Mouse (Mus musculus): ENCODE data around the gene Capn7. TPM values are rescaled to one million over a fixed set of nuclear protein-coding genes. Genes with fewer than 3 reads are reported as not detected.

Gene Capn7
- polyA plus RNA-seq, 1 experiment: 6.7 TPM

DNA sequence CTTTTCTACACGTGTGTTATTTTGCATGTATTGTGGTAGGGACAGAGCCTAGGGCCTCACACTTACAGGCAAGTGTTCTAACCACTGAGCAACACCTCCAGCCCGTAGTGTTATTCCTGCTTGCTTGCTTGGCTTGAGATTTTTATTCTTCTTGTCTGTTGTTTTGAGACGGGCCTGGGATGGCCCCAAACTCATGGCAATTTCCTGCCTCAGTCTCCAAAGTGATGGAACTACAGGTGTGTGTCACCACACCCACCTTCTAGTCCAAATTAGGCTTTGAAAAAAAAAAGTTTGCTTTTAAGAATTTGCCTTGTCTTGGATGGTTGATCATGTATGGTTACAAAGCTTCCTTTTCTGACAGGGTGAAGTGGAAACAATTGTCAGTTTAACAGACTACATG, 80.0 kb downstream of the Capn7 start:
- Histone ChIP-seq H3K4me3 (ENCODE audit: insufficient read depth, poor library complexity, severe bottlenecking) (no peak overlapping the region), H3ac (ENCODE audit: control insufficient read depth, insufficient read length, low read depth) (no peak overlapping the region), H3K79me3 (ENCODE audit: low read depth) (peaks cover 3% of the 10 kb centered on the region), H3K79me2 (ENCODE audit: control insufficient read depth, insufficient read depth) (peaks cover 18% of the 10 kb centered on the region), H3K27me3 (ENCODE audit: control insufficient read depth, insufficient read depth, insufficient read length) (no peaks in the 10 kb centered on the region), H3K36me3 (ENCODE audit: control insufficient read depth, insufficient read depth) (peaks cover under 1% of the 10 kb centered on the region)
- TF ChIP-seq FOSL1 (IDR thresholded peaks at IDR 0.05; ENCODE audit: insufficient read depth, low read length, poor library complexity, severe bottlenecking) (no peak), MYOG (IDR thresholded peaks at IDR 0.05; ENCODE audit: control insufficient read depth, extremely low read depth, insufficient read length) (no peak), USF1 (IDR thresholded peaks at IDR 0.05; ENCODE audit: low read depth) (no peak), MYOD1 (IDR thresholded peaks at IDR 0.05; ENCODE audit: control insufficient read depth, insufficient read length, low read depth) (no peak), CTCF (IDR thresholded peaks at IDR 0.05; ENCODE audit: control insufficient read depth, insufficient read depth, insufficient read length) (no peak), CEBPB (IDR thresholded peaks at IDR 0.05; ENCODE audit: low read depth) (no peak), MAX (IDR thresholded peaks at IDR 0.05) (no peak)

DNA sequence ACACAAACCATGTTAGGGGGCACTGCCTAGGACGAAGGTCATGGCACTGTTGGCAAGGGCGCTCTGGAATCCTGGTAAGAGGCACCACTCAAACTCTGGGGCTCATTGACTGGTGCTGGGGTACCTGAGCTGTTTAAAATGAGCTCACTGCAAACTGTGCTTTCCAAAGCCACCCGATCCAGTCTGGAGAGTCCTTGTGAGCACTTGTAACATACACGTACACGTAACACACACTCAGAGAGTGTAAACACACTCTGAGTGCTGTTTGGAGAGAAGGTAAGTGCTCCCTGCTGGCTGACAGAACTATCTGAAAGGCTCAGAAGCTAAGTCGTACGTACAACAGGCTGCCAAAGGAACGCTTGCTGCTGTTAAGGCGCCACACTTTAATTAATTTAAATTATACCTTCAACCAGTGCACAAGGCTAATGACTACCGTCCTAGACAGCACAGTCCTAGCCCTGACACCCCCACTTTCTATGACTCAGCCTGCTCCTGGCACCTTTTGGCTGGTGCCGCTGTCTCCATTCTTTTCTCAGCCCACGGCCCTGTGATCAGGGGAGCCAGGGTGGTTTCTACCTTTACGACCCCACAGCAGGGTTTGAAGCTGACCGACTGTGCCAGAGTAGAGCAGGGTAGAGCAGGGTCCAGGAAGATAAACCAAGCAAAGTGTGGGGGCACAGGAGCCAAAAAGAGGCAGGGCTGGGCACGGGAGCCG, 80.6 kb downstream of the Capn7 start:
- Histone ChIP-seq H3ac (ENCODE audit: control insufficient read depth, insufficient read length, low read depth) (no peak overlapping the region), H3K36me3 (ENCODE audit: control insufficient read depth, insufficient read depth) (no peaks in the 10 kb centered on the region), H3K4me3 (ENCODE audit: insufficient read depth, poor library complexity, severe bottlenecking) (no peak overlapping the region), H3K79me2 (ENCODE audit: control insufficient read depth, insufficient read depth) (peaks cover 20% of the 10 kb centered on the region), H3K79me3 (ENCODE audit: low read depth) (peaks cover 3% of the 10 kb centered on the region), H3K27me3 (ENCODE audit: control insufficient read depth, insufficient read depth, insufficient read length) (no peaks in the 10 kb centered on the region)
- TF ChIP-seq MYOD1 (IDR thresholded peaks at IDR 0.05; ENCODE audit: control insufficient read depth, insufficient read length, low read depth): no peak
- no peak for TF ChIP-seq FOSL1 (IDR thresholded peaks at IDR 0.05; ENCODE audit: insufficient read depth, low read length, poor library complexity, severe bottlenecking)
- no peak for TF ChIP-seq CTCF (IDR thresholded peaks at IDR 0.05; ENCODE audit: control insufficient read depth, insufficient read depth, insufficient read length)
- TF ChIP-seq MAX (IDR thresholded peaks at IDR 0.05): no peak

DNA sequence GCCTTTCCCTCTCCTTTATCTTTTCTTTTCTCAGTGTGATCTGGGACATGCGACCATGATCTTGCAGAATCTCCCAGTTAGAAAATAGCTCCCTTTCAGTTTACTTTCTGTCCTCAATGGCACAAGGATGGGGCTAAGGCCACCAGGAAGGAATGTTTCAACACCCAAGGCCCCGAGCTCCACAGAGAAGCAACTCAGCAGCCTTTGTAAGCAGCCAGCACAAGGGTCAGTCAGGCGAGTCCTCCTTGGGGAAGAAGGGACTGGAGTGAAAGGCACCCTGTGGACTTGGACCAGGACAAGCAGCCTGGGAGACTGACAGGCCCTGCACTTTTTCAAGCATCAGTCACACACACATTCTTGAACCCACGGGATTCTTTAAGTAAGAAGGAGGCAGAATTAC, 82.8 kb downstream of the Capn7 start:
- TF ChIP-seq MAX (IDR thresholded peaks at IDR 0.05): no peak
- TF ChIP-seq USF1 (IDR thresholded peaks at IDR 0.05; ENCODE audit: low read depth): no peak
- TF ChIP-seq MYOD1 (IDR thresholded peaks at IDR 0.05; ENCODE audit: control insufficient read depth, insufficient read length, low read depth): no peak
- TF ChIP-seq CTCF (IDR thresholded peaks at IDR 0.05; ENCODE audit: control insufficient read depth, insufficient read depth, insufficient read length): no peak
- no peak for TF ChIP-seq MYOG (IDR thresholded peaks at IDR 0.05; ENCODE audit: control insufficient read depth, extremely low read depth, insufficient read length)
- TF ChIP-seq CEBPB (IDR thresholded peaks at IDR 0.05; ENCODE audit: low read depth): no peak
- no peak for TF ChIP-seq FOSL1 (IDR thresholded peaks at IDR 0.05; ENCODE audit: insufficient read depth, low read length, poor library complexity, severe bottlenecking)
- H3K36me3 ChIP-seq (ENCODE audit: control insufficient read depth, insufficient read depth): no peaks in the 10 kb centered on the region
- no peaks in the 10 kb centered on the region for H3K27me3 ChIP-seq (ENCODE audit: control insufficient read depth, insufficient read depth, insufficient read length)
- H3K79me3 ChIP-seq (ENCODE audit: low read depth): peaks cover 3% of the 10 kb centered on the region
- peaks cover 27% of the 10 kb centered on the region for H3K79me2 ChIP-seq (ENCODE audit: control insufficient read depth, insufficient read depth)
- H3K4me3 ChIP-seq (ENCODE audit: insufficient read depth, poor library complexity, severe bottlenecking): no peak overlapping the region
- no peak overlapping the region for H3ac ChIP-seq (ENCODE audit: control insufficient read depth, insufficient read length, low read depth)

DNA sequence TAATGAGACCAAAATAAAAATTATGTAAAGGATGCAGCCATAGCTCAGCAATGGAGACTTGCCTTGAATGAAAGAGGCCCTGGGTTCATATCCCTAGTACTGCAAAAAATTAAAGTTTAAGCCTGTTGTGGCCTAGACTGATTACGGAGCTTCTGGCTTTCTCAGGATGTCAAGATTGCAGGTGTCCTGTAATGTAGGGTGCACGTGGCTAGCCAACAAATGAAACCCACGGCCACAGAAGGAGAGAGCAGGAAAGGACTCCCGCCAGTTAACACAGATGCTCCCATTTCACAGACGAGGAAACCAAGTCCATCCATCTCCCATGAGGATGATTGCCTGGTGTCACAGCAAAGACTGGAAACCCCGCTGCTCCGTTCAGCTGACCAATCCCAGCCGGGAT, 83.7 kb downstream of the Capn7 start:
- Histone ChIP-seq H3K4me3 (ENCODE audit: insufficient read depth, poor library complexity, severe bottlenecking) (no peak overlapping the region), H3K27me3 (ENCODE audit: control insufficient read depth, insufficient read depth, insufficient read length) (no peaks in the 10 kb centered on the region), H3K36me3 (ENCODE audit: control insufficient read depth, insufficient read depth) (no peaks in the 10 kb centered on the region), H3ac (ENCODE audit: control insufficient read depth, insufficient read length, low read depth) (no peak overlapping the region), H3K79me3 (ENCODE audit: low read depth) (peaks cover 3% of the 10 kb centered on the region), H3K79me2 (ENCODE audit: control insufficient read depth, insufficient read depth) (peaks cover 27% of the 10 kb centered on the region)
- TF ChIP-seq CEBPB (IDR thresholded peaks at IDR 0.05; ENCODE audit: low read depth): no peak

DNA sequence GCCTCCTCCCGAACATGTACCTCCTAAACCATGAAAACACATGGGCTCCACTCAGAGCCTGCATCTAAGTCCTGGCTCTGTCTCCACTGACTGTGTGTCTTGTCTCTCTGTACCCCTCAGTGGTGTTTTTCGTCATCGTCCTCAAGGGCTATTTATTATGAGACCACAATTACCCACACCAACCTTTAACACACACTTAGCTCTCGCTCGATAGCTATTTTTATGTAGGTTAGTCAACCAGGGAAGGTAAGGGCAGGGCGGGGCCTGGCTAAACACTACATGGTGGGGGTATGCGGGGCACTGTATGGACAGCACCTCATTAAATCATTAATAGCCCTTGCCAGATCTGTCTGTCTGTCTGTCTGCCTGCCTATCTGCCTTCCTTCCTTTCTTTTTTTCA, 84.1 kb downstream of the Capn7 start:
- Histone ChIP-seq H3K36me3 (ENCODE audit: control insufficient read depth, insufficient read depth) (no peaks in the 10 kb centered on the region), H3K79me3 (ENCODE audit: low read depth) (peaks cover 3% of the 10 kb centered on the region), H3K79me2 (ENCODE audit: control insufficient read depth, insufficient read depth) (peaks cover 27% of the 10 kb centered on the region), H3K4me3 (ENCODE audit: insufficient read depth, poor library complexity, severe bottlenecking) (no peak overlapping the region), H3K27me3 (ENCODE audit: control insufficient read depth, insufficient read depth, insufficient read length) (no peaks in the 10 kb centered on the region), H3ac (ENCODE audit: control insufficient read depth, insufficient read length, low read depth) (no peak overlapping the region)
- no peak for TF ChIP-seq CEBPB (IDR thresholded peaks at IDR 0.05; ENCODE audit: low read depth)
- no peak for TF ChIP-seq FOSL1 (IDR thresholded peaks at IDR 0.05; ENCODE audit: insufficient read depth, low read length, poor library complexity, severe bottlenecking)
- TF ChIP-seq MYOG (IDR thresholded peaks at IDR 0.05; ENCODE audit: control insufficient read depth, extremely low read depth, insufficient read length): no peak
- no peak for TF ChIP-seq MAX (IDR thresholded peaks at IDR 0.05)
- no peak for TF ChIP-seq CTCF (IDR thresholded peaks at IDR 0.05; ENCODE audit: control insufficient read depth, insufficient read depth, insufficient read length)
- no peak for TF ChIP-seq USF1 (IDR thresholded peaks at IDR 0.05; ENCODE audit: low read depth)
- TF ChIP-seq MYOD1 (IDR thresholded peaks at IDR 0.05; ENCODE audit: control insufficient read depth, insufficient read length, low read depth): no peak

DNA sequence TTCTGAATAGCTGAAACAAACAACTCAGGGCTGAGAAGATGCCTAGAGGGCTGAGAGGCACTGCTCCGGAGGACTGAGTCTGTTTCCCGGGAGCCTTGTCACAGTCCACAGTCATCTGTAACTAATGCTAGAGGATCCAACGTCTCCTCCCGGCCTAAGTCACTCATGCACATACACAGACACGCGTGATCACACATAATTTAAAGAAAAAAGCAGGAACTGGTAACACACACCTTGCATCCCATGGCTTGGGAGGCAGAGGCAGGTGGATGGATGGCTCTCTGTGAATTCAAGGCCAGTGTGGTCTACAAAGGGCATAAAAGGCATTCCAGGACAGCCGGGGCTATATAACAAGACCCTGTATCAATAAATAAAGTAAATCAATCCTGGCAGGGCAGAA, 84.5 kb downstream of the Capn7 start:
- peaks cover 3% of the 10 kb centered on the region for H3K79me3 ChIP-seq (ENCODE audit: low read depth)
- no peaks in the 10 kb centered on the region for H3K27me3 ChIP-seq (ENCODE audit: control insufficient read depth, insufficient read depth, insufficient read length)
- peaks cover 24% of the 10 kb centered on the region for H3K79me2 ChIP-seq (ENCODE audit: control insufficient read depth, insufficient read depth)
- H3K36me3 ChIP-seq (ENCODE audit: control insufficient read depth, insufficient read depth): no peaks in the 10 kb centered on the region
- no peak for TF ChIP-seq CTCF (IDR thresholded peaks at IDR 0.05; ENCODE audit: control insufficient read depth, insufficient read depth, insufficient read length)
- no peak for TF ChIP-seq USF1 (IDR thresholded peaks at IDR 0.05; ENCODE audit: low read depth)
- TF ChIP-seq MYOG (IDR thresholded peaks at IDR 0.05; ENCODE audit: control insufficient read depth, extremely low read depth, insufficient read length): no peak
- no peak for TF ChIP-seq CEBPB (IDR thresholded peaks at IDR 0.05; ENCODE audit: low read depth)
- TF ChIP-seq MAX (IDR thresholded peaks at IDR 0.05): no peak
- no peak for TF ChIP-seq FOSL1 (IDR thresholded peaks at IDR 0.05; ENCODE audit: insufficient read depth, low read length, poor library complexity, severe bottlenecking)
- no peak for TF ChIP-seq MYOD1 (IDR thresholded peaks at IDR 0.05; ENCODE audit: control insufficient read depth, insufficient read length, low read depth)
- no peak overlapping the region for H3K4me3 ChIP-seq (ENCODE audit: insufficient read depth, poor library complexity, severe bottlenecking)
- no peak overlapping the region for H3ac ChIP-seq (ENCODE audit: control insufficient read depth, insufficient read length, low read depth)

Other genes with a start within 250 kb of the Capn7 start
- gene Smim4, start 207.7 kb upstream of the Capn7 start, polyA plus RNA-seq (2012; fragmentation: generic; extraction: Trizol): 70.5 TPM
- gene Nt5dc2, start 205.6 kb upstream of the Capn7 start, polyA plus RNA-seq (2012; fragmentation: generic; extraction: Trizol): 322 TPM
- 0.25 TPM for gene Stab1, start 168.0 kb upstream of the Capn7 start, polyA plus RNA-seq (2012; fragmentation: generic; extraction: Trizol)
- 21.0 TPM for gene Tnnc1, start 128.3 kb upstream of the Capn7 start, polyA plus RNA-seq (2012; fragmentation: generic; extraction: Trizol)
- gene Nisch, start 119.7 kb upstream of the Capn7 start, polyA plus RNA-seq (2012; fragmentation: generic; extraction: Trizol): 160 TPM
- 0.14 TPM for gene Sema3g, start 118.8 kb upstream of the Capn7 start, polyA plus RNA-seq (2012; fragmentation: generic; extraction: Trizol)
- gene Phf7, start 85.3 kb upstream of the Capn7 start, polyA plus RNA-seq (2012; fragmentation: generic; extraction: Trizol): 4.5 TPM
- gene Bap1, start 85.2 kb upstream of the Capn7 start, polyA plus RNA-seq (2012; fragmentation: generic; extraction: Trizol): 42.0 TPM
- gene Dnah1, start 12.7 kb upstream of the Capn7 start, polyA plus RNA-seq (2012; fragmentation: generic; extraction: Trizol): 0.01 TPM
- 8.7 TPM for gene Sh3bp5, start 99.4 kb downstream of the Capn7 start, polyA plus RNA-seq (2012; fragmentation: generic; extraction: Trizol)
- 30.2 TPM for gene Eaf1, start 157.8 kb downstream of the Capn7 start, polyA plus RNA-seq (2012; fragmentation: generic; extraction: Trizol)
- 17.0 TPM for gene Mettl6, start 158.4 kb downstream of the Capn7 start, polyA plus RNA-seq (2012; fragmentation: generic; extraction: Trizol)